Mouse (Mus musculus): Measurements from ENCODE around the gene Adam1a. TPM values are rescaled to one million over a fixed set of nuclear protein-coding genes. Genes with fewer than 3 reads are reported as not detected.
A peak's percentile ranks its signal among the peaks of the same experiment; 100 is the strongest.

Gene Adam1a
- polyA plus RNA-seq, 1 experiment, result 0.77 TPM

GRCm38 (mm10) chr5:121585699-121586098 is 40.4 kb upstream of the Adam1a start:
- Histone ChIP-seq H3K27me3 (ENCODE audit: control insufficient read depth, insufficient read depth, insufficient read length) (no peaks in the 10 kb centered on the region), H3ac (ENCODE audit: control insufficient read depth, insufficient read length) (no peak overlapping the region), H3K4me3 (no peak overlapping the region), H3K36me3 (ENCODE audit: control insufficient read depth, insufficient read depth) (no peaks in the 10 kb centered on the region), H3K4me2 (ENCODE audit: low read depth) (no peak overlapping the region), H3K79me2 (ENCODE audit: control insufficient read depth, insufficient read depth) (no peaks in the 10 kb centered on the region)
- TF ChIP-seq SRF (IDR thresholded peaks at IDR 0.05; ENCODE audit: control insufficient read depth, insufficient read length, low read depth) (no peak), POLR2A (IDR thresholded peaks at IDR 0.05; ENCODE audit: insufficient read length, low read depth) (no peak), E2F4 (IDR thresholded peaks at IDR 0.05; ENCODE audit: insufficient read depth) (no peak), MAX (IDR thresholded peaks at IDR 0.05; ENCODE audit: low read depth) (no peak), TCF12 (IDR thresholded peaks at IDR 0.05; ENCODE audit: insufficient read depth, poor library complexity, severe bottlenecking) (no peak), TCF3 (IDR thresholded peaks at IDR 0.05; ENCODE audit: insufficient read length, low read depth) (no peak), POLR2AphosphoS2 (IDR thresholded peaks at IDR 0.05; ENCODE audit: insufficient read length, low read depth) (no peak), CEBPB (IDR thresholded peaks at IDR 0.05; ENCODE audit: insufficient read depth, poor library complexity, severe bottlenecking) (no peak), MYOD1 (IDR thresholded peaks at IDR 0.05; ENCODE audit: control insufficient read depth in 1 of 3, insufficient read length in 2 of 3, low read depth in 2 of 3) (no peak), USF1 (IDR thresholded peaks at IDR 0.05; ENCODE audit: low read depth) (no peak), REST (IDR thresholded peaks at IDR 0.05; ENCODE audit: insufficient read depth, insufficient read length) (no peak), MYOG (IDR thresholded peaks at IDR 0.05; ENCODE audit: control insufficient read depth in 1 of 3, insufficient read depth in 1 of 3, insufficient read length in 2 of 3, low read depth in 2 of 3) (no peak)

DNA sequence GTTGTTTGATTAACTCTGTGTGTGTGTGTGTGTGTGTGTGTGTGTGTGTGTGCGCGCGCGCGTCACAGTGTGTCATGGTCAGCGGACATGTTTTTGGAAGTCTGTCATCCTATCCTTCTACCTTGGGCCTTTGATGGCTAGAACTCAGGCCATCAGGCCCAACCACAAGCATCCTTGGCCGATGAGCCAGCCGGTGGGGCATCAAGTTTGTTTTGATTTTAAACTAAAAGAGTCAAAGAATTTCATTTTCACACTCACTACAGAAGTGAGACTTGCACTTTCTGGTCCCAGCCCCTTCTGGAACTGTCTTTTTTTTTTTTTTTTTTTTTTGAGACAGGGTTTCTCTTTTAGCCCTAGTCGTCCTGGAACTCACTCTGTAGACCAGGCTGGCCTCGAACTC is 39.7 kb upstream of the Adam1a start:
- Histone ChIP-seq H3ac (ENCODE audit: control insufficient read depth, insufficient read length) (no peak overlapping the region), H3K27me3 (ENCODE audit: control insufficient read depth, insufficient read depth, insufficient read length) (no peaks in the 10 kb centered on the region), H3K4me2 (ENCODE audit: low read depth) (peak overlapping the region; percentile 83), H3K36me3 (ENCODE audit: control insufficient read depth, insufficient read depth) (no peaks in the 10 kb centered on the region), H3K79me2 (ENCODE audit: control insufficient read depth, insufficient read depth) (no peaks in the 10 kb centered on the region), H3K4me3 (no peak overlapping the region)
- TF ChIP-seq MYOD1 (IDR thresholded peaks at IDR 0.05; ENCODE audit: control insufficient read depth in 1 of 3, insufficient read length in 2 of 3, low read depth in 2 of 3) (peak in 1 of 3 experiments; percentile 4), POLR2A (IDR thresholded peaks at IDR 0.05; ENCODE audit: insufficient read length, low read depth) (no peak), CEBPB (IDR thresholded peaks at IDR 0.05; ENCODE audit: insufficient read depth, poor library complexity, severe bottlenecking) (no peak)

GRCm38 (mm10) chr5:121583765-121584501 is 38.7 kb upstream of the Adam1a start:
- Histone ChIP-seq H3ac (ENCODE audit: control insufficient read depth, insufficient read length) (no peak overlapping the region), H3K27me3 (ENCODE audit: control insufficient read depth, insufficient read depth, insufficient read length) (no peaks in the 10 kb centered on the region), H3K79me2 (ENCODE audit: control insufficient read depth, insufficient read depth) (no peaks in the 10 kb centered on the region), H3K4me2 (ENCODE audit: low read depth) (peak overlapping the region; percentile 83), H3K36me3 (ENCODE audit: control insufficient read depth, insufficient read depth) (no peaks in the 10 kb centered on the region), H3K4me3 (no peak overlapping the region)
- no peak for TF ChIP-seq REST (IDR thresholded peaks at IDR 0.05; ENCODE audit: insufficient read depth, insufficient read length)
- peak in 1 of 3 experiments; percentile 55 for TF ChIP-seq MYOG (IDR thresholded peaks at IDR 0.05; ENCODE audit: control insufficient read depth in 1 of 3, insufficient read depth in 1 of 3, insufficient read length in 2 of 3, low read depth in 2 of 3)
- no peak for TF ChIP-seq TCF3 (IDR thresholded peaks at IDR 0.05; ENCODE audit: insufficient read length, low read depth)
- no peak for TF ChIP-seq MAX (IDR thresholded peaks at IDR 0.05; ENCODE audit: low read depth)
- no peak for TF ChIP-seq E2F4 (IDR thresholded peaks at IDR 0.05; ENCODE audit: insufficient read depth)
- TF ChIP-seq POLR2A (IDR thresholded peaks at IDR 0.05; ENCODE audit: insufficient read length, low read depth), result peak; percentile 61
- TF ChIP-seq MYOD1 (IDR thresholded peaks at IDR 0.05; ENCODE audit: control insufficient read depth in 1 of 3, insufficient read length in 2 of 3, low read depth in 2 of 3), result peak in 1 of 3 experiments; percentile 43
- TF ChIP-seq USF1 (IDR thresholded peaks at IDR 0.05; ENCODE audit: low read depth), result no peak
- TF ChIP-seq SRF (IDR thresholded peaks at IDR 0.05; ENCODE audit: control insufficient read depth, insufficient read length, low read depth), result no peak
- TF ChIP-seq POLR2AphosphoS2 (IDR thresholded peaks at IDR 0.05; ENCODE audit: insufficient read length, low read depth), result peak; percentile 57
- TF ChIP-seq TCF12 (IDR thresholded peaks at IDR 0.05; ENCODE audit: insufficient read depth, poor library complexity, severe bottlenecking), result no peak
- TF ChIP-seq CEBPB (IDR thresholded peaks at IDR 0.05; ENCODE audit: insufficient read depth, poor library complexity, severe bottlenecking), result no peak

DNA sequence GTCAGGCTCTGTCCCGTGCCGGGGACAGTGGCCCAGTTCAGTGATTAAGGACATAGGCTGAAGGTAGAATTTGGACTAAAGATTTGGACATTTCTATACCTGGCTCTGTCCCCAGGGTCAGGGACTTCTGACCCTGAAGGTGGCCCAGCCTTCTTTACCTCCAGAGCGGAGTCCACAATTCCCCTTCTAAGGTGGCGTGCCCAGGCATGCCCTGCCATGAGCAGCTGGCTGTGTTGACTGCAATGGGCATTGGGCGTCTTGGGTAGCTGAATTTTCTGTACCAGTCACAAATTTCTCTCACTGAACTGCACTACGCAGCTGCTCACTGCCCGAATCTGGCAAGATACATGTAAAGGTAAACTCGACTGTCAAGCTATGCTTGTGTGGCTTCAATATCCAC is 36.7 kb upstream of the Adam1a start:
- TF ChIP-seq MYOD1 (IDR thresholded peaks at IDR 0.05; ENCODE audit: control insufficient read depth in 1 of 3, insufficient read length in 2 of 3, low read depth in 2 of 3) (no peak), CEBPB (IDR thresholded peaks at IDR 0.05; ENCODE audit: insufficient read depth, poor library complexity, severe bottlenecking) (no peak), E2F4 (IDR thresholded peaks at IDR 0.05; ENCODE audit: insufficient read depth) (no peak), MYOG (IDR thresholded peaks at IDR 0.05; ENCODE audit: control insufficient read depth in 1 of 3, insufficient read depth in 1 of 3, insufficient read length in 2 of 3, low read depth in 2 of 3) (no peak), POLR2AphosphoS2 (IDR thresholded peaks at IDR 0.05; ENCODE audit: insufficient read length, low read depth) (no peak)
- Histone ChIP-seq H3K36me3 (ENCODE audit: control insufficient read depth, insufficient read depth) (no peaks in the 10 kb centered on the region), H3K4me3 (no peak overlapping the region), H3K4me2 (ENCODE audit: low read depth) (no peak overlapping the region), H3ac (ENCODE audit: control insufficient read depth, insufficient read length) (no peak overlapping the region), H3K79me2 (ENCODE audit: control insufficient read depth, insufficient read depth) (no peaks in the 10 kb centered on the region), H3K27me3 (ENCODE audit: control insufficient read depth, insufficient read depth, insufficient read length) (no peaks in the 10 kb centered on the region)

- H3K36me3 ChIP-seq (ENCODE audit: control insufficient read depth, insufficient read depth), result no peaks in the 10 kb centered on the region
- no peaks in the 10 kb centered on the region for H3K79me2 ChIP-seq (ENCODE audit: control insufficient read depth, insufficient read depth)
- TF ChIP-seq REST (IDR thresholded peaks at IDR 0.05; ENCODE audit: insufficient read depth, insufficient read length), result no peak
- no peak for TF ChIP-seq POLR2AphosphoS2 (IDR thresholded peaks at IDR 0.05; ENCODE audit: insufficient read length, low read depth)
- no peak for TF ChIP-seq USF1 (IDR thresholded peaks at IDR 0.05; ENCODE audit: low read depth)
- TF ChIP-seq MYOD1 (IDR thresholded peaks at IDR 0.05; ENCODE audit: control insufficient read depth in 1 of 3, insufficient read length in 2 of 3, low read depth in 2 of 3), result no peak
- TF ChIP-seq MAX (IDR thresholded peaks at IDR 0.05; ENCODE audit: low read depth), result no peak
- no peak for TF ChIP-seq POLR2A (IDR thresholded peaks at IDR 0.05; ENCODE audit: insufficient read length, low read depth)
- no peak for TF ChIP-seq CEBPB (IDR thresholded peaks at IDR 0.05; ENCODE audit: insufficient read depth, poor library complexity, severe bottlenecking)
- no peak for TF ChIP-seq SRF (IDR thresholded peaks at IDR 0.05; ENCODE audit: control insufficient read depth, insufficient read length, low read depth)
- TF ChIP-seq TCF3 (IDR thresholded peaks at IDR 0.05; ENCODE audit: insufficient read length, low read depth), result no peak
- no peak for TF ChIP-seq TCF12 (IDR thresholded peaks at IDR 0.05; ENCODE audit: insufficient read depth, poor library complexity, severe bottlenecking)
- H3K4me2 ChIP-seq (ENCODE audit: low read depth), result no peak overlapping the region
- no peaks in the 10 kb centered on the region for H3K27me3 ChIP-seq (ENCODE audit: control insufficient read depth, insufficient read depth, insufficient read length)
- no peak overlapping the region for H3ac ChIP-seq (ENCODE audit: control insufficient read depth, insufficient read length)
- no peak overlapping the region for H3K4me3 ChIP-seq
Measured at GRCm38 (mm10) chr5:121576927-121577488, 31.7 kb upstream of the Adam1a start.
